Mouse (Mus musculus): ENCODE measurements around the gene Gm13287. TPM values are rescaled to one million over a fixed set of nuclear protein-coding genes. Genes with fewer than 3 reads are reported as not detected.
A peak's percentile ranks its signal among the peaks of the same experiment; 100 is the strongest.
"Not testable (repeated sequence)": the region's sequence is repeated elsewhere in the genome, so short reads cannot be mapped to it uniquely, and the experiment has no call there.

Gm13287 gene
- total RNA-seq, 1 experiment from 2014 or later: not detected

DNA sequence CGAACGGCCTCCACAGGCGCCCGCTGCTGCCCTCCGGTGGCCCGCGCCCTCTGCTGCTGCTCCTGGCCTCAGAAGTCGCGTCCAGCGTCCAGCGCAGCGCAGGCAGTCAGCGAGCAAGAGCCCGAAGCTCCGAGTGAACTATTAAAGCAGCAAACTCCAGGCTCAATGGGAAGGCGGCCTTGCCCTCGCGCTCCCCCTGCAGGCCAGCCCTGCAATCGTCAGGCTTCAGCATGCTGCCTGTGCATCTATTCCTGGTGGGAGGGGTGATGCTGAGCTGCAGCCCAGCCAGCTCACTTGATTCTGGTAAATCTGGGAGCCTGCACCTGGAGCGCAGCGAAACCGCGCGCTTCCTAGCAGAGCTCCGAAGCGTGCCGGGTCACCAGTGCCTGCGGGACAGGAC, 14.7 kb upstream of the Gm13287 start, which contains the start of gene Gm13277:
Gene Gm13277 (plus strand): TSS at position 231 of the 400 bp plus-strand sequence.
- ATAC-seq (replicated peaks in 1 of 2; ENCODE audit: insufficient read depth in 1 of 2, low FRiP score in 2 of 2, low TSS enrichment in 1 of 2, low read depth in 1 of 2, poor library complexity in 2 of 2, severe bottlenecking in 2 of 2): not testable (repeated sequence)

DNA sequence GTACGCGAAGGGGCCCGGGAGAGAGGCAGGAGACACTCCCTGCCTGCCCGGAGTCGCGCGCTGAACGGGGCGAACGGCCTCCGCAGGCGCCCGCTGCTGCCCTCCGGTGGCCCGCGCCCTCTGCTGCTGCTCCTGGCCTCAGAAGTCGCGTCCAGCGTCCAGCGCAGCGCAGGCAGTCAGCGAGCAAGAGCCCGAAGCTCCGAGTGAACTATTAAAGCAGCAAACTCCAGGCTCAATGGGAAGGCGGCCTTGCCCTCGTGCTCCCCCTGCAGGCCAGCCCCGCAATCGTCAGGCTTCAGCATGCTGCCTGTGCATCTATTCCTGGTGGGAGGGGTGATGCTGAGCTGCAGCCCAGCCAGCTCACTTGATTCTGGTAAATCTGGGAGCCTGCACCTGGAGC, 11.8 kb upstream of the Gm13287 start, which contains the start of gene Gm13278:
Gene Gm13278 (plus strand): TSS at position 301 of the 400 bp plus-strand sequence.
- not testable (repeated sequence) for ATAC-seq (replicated peaks in 1 of 2; ENCODE audit: insufficient read depth in 1 of 2, low FRiP score in 2 of 2, low TSS enrichment in 1 of 2, low read depth in 1 of 2, poor library complexity in 2 of 2, severe bottlenecking in 2 of 2)

DNA sequence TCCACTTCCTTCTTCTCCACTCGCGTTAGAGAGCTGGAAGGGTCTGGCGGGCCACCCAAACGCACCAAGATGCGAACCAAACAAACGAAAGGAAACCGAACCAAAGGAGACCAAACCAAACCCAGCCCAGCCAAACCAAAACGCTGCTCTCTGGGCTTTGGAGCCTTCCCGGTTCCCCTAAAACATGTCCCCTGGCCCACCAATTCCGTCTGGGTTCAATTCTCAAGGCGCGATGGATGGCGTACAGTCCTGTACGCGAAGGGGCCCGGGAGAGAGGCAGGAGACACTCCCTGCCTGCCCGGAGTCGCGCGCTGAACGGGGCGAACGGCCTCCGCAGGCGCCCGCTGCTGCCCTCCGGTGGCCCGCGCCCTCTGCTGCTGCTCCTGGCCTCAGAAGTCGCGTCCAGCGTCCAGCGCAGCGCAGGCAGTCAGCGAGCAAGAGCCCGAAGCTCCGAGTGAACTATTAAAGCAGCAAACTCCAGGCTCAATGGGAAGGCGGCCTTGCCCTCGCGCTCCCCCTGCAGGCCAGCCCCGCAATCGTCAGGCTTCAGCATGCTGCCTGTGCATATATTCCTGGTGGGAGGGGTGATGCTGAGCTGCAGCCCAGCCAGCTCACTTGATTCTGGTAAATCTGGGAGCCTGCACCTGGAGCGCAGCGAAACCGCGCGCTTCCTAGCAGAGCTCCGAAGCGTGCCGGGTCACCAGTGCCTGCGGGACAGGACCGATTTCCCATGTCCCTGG, 8.9 kb upstream of the Gm13287 start, which contains the start of gene Gm13275:
Gene Gm13275 (plus strand): TSS at position 552 of the 740 bp plus-strand sequence.
- not testable (repeated sequence) for ATAC-seq (replicated peaks in 1 of 2; ENCODE audit: insufficient read depth in 1 of 2, low FRiP score in 2 of 2, low TSS enrichment in 1 of 2, low read depth in 1 of 2, poor library complexity in 2 of 2, severe bottlenecking in 2 of 2)

DNA sequence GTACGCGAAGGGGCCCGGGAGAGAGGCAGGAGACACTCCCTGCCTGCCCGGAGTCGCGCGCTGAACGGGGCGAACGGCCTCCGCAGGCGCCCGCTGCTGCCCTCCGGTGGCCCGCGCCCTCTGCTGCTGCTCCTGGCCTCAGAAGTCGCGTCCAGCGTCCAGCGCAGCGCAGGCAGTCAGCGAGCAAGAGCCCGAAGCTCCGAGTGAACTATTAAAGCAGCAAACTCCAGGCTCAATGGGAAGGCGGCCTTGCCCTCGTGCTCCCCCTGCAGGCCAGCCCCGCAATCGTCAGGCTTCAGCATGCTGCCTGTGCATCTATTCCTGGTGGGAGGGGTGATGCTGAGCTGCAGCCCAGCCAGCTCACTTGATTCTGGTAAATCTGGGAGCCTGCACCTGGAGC, 6.0 kb upstream of the Gm13287 start, which contains the start of gene Gm13279:
Gene Gm13279 (plus strand): TSS at position 301 of the 400 bp plus-strand sequence.
- ATAC-seq (replicated peaks in 1 of 2; ENCODE audit: insufficient read depth in 1 of 2, low FRiP score in 2 of 2, low TSS enrichment in 1 of 2, low read depth in 1 of 2, poor library complexity in 2 of 2, severe bottlenecking in 2 of 2): not testable (repeated sequence)

DNA sequence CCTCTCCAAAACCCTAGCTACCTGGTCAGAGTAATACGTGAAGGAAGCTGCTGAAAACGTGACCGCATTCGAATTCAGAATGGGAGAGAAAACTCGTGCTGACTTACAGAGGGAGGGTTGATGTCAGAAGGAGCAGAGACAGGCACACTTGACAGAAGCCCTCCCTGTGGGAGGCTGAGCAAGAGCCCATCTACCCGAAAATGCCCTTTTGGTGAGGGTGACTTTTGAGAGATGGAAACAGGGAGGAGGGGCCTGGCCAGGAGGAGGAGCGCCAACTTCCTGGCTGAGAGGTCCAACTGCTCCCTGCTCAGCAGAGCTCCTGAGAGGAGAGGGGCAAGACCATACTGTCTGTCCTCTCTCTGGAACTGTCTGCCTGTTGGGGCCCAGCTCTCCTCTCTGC, 3.7 kb upstream of the Gm13287 start, which contains the start of gene Gm13285:
Gene Gm13285 (plus strand): TSS at position 301 of the 400 bp plus-strand sequence.
- not testable (repeated sequence) for ATAC-seq (replicated peaks in 1 of 2; ENCODE audit: insufficient read depth in 1 of 2, low FRiP score in 2 of 2, low TSS enrichment in 1 of 2, low read depth in 1 of 2, poor library complexity in 2 of 2, severe bottlenecking in 2 of 2)

DNA sequence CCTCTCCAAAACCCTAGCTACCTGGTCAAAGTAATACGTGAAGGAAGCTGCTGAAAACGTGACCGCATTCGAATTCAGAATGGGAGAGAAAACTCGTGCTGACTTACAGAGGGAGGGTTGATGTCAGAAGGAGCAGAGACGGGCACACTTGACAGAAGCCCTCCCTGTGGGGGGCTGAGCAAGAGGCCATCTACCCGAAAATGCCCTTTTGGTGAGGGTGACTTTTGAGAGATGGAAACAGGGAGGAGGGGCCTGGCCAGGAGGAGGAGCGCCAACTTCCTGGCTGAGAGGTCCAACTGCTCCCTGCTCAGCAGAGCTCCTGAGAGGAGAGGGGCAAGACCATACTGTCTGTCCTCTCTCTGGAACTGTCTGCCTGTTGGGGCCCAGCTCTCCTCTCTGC, 2.2 kb downstream of the Gm13287 start, which contains the start of gene Gm13288:
Gene Gm13288 (plus strand): TSS at position 301 of the 400 bp plus-strand sequence.
- ATAC-seq (replicated peaks in 1 of 2; ENCODE audit: insufficient read depth in 1 of 2, low FRiP score in 2 of 2, low TSS enrichment in 1 of 2, low read depth in 1 of 2, poor library complexity in 2 of 2, severe bottlenecking in 2 of 2): not testable (repeated sequence)

DNA sequence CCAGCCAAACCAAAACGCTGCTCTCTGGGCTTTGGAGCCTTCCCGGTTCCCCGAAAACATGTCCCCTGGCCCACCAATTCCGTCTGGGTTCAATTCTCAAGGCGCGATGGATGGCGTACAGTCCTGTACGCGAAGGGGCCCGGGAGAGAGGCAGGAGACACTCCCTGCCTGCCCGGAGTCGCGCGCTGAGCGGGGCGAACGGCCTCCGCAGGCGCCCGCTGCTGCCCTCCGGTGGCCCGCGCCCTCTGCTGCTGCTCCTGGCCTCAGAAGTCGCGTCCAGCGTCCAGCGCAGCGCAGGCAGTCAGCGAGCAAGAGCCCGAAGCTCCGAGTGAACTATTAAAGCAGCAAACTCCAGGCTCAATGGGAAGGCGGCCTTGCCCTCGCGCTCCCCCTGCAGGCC, 2.7 kb downstream of the Gm13287 start:
- not testable (repeated sequence) for ATAC-seq (replicated peaks in 1 of 2; ENCODE audit: insufficient read depth in 1 of 2, low FRiP score in 2 of 2, low TSS enrichment in 1 of 2, low read depth in 1 of 2, poor library complexity in 2 of 2, severe bottlenecking in 2 of 2)

DNA sequence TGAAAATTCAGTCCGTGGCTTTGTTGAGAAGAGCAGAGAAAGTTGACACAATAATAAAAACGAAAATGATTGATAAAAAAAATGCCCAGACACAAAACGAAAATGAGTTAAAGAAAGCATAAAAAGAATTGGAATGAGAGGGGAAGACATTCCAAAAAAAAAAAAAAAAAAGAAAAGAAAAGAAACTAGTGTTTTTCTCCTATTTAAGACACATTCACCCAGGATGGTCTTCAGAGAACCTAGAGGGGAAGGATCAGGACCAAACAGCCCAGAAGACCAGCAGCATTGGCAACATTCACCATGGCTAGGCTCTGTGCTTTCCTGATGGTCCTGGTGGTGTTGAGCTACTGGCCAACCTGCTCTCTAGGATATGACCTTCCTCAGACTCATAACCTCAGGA, 12.9 kb downstream of the Gm13287 start, which contains the start of gene Ifna7:
Gene Ifna7 (plus strand): TSS at position 301 of the 400 bp plus-strand sequence.
- no peak for ATAC-seq (replicated peaks in 1 of 2; ENCODE audit: insufficient read depth in 1 of 2, low FRiP score in 2 of 2, low TSS enrichment in 1 of 2, low read depth in 1 of 2, poor library complexity in 2 of 2, severe bottlenecking in 2 of 2)

DNA sequence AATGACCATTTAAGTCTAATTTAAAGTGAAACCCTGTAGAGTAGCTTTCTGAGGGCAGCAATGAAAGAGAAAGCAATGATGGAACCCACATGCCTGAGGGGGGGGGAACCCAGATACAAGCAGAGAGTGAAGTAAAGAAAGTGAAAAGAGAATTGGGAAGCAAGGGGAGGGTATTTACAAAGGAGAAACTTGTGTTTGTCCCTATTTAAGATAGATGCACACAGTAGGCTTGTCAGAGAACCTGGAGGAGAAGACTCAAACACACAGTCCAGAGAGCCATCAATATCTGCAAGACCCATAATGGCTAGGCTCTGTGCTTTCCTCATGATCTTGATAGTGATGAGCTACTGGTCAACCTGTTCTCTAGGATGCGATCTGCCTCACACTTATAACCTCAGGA, 16.6 kb downstream of the Gm13287 start, which contains the start of gene Ifna11:
Gene Ifna11 (plus strand): TSS at position 301 of the 400 bp plus-strand sequence.
- no peak for ATAC-seq (replicated peaks in 1 of 2; ENCODE audit: insufficient read depth in 1 of 2, low FRiP score in 2 of 2, low TSS enrichment in 1 of 2, low read depth in 1 of 2, poor library complexity in 2 of 2, severe bottlenecking in 2 of 2)

DNA sequence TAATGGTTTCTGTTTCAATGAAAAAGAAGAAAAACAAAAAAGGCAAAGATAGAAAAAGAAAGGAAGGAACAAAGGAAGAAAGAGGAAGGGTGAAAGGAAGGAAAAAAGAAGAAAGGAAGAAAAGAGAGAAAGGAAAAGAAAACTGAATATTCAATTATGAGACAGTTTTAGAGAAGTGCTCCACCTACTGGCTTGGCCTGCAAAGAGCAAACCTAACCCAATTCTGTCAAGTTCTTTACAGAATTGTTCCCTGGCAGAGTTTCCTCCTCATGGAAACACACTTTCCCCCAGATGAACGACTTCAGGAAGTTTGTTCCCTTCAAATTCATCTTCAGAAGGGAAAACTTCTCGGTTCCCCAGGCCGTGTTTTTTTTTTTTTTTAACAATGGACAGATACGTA, 19.9 kb downstream of the Gm13287 start:
- peak in 1 of 2 experiments; percentile 62; a peak in 1 of 4 replicates for ATAC-seq (replicated peaks in 1 of 2; ENCODE audit: insufficient read depth in 1 of 2, low FRiP score in 2 of 2, low TSS enrichment in 1 of 2, low read depth in 1 of 2, poor library complexity in 2 of 2, severe bottlenecking in 2 of 2)

DNA sequence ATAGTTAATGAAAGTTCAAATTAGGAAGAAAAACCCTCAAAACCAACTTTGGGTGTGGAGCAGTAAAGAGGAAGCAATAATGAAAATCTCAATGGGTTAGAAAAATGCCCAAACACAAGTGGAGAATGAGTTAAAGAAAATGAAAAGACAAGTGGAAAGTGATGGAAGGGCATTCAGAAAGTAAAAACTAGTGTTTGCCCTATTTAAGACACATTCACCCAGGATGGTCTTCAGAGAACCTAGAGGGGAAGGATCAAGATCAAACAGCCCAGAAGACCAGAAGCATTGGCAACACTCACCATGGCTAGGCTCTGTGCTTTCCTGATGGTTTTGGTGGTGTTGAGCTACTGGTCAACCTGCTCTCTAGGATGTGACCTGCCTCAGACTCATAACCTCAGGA, 24.1 kb downstream of the Gm13287 start, which contains the start of gene Ifna6:
Gene Ifna6 (plus strand): TSS at position 301 of the 400 bp plus-strand sequence.
- ATAC-seq (replicated peaks in 1 of 2; ENCODE audit: insufficient read depth in 1 of 2, low FRiP score in 2 of 2, low TSS enrichment in 1 of 2, low read depth in 1 of 2, poor library complexity in 2 of 2, severe bottlenecking in 2 of 2): not testable (repeated sequence)

DNA sequence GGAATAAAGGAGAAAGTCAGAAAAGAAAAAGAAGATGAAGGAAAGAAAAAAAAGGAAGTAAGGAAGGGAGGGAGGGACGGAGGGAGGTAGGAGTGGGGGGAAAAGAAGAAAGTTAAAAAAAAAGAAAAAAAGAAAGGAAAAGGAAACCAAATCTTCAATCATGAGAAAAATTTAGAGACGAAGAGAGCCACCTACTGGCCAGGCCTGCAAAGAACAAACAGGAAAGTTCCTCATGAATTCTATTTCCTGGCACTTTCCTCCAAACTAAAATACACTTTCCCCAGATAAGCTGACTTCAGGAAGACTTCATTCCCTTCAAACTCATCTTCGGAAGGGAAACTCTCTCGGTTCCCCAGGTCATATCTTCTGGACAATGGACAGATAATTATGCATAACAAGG, 27.5 kb downstream of the Gm13287 start:
- no peak for ATAC-seq (replicated peaks in 1 of 2; ENCODE audit: insufficient read depth in 1 of 2, low FRiP score in 2 of 2, low TSS enrichment in 1 of 2, low read depth in 1 of 2, poor library complexity in 2 of 2, severe bottlenecking in 2 of 2)

DNA sequence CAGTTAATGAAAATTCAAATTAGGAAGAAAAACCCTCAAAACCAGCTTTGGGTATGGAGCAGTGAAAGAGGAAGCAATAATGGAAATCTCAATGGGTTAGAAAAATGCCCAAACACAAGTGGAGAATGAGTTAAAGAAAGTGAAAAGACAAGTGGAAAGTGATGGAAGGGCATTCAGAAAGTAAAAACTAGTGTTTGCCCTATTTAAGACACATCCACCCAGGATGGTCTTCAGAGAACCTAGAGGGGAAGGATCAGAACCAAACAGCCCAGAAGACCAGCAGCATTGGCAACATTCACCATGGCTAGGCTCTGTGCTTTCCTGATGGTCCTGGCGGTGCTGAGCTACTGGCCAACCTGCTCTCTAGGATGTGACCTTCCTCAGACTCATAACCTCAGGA, 32.2 kb downstream of the Gm13287 start, which contains the start of gene Ifna5:
Gene Ifna5 (plus strand): TSS at position 301 of the 400 bp plus-strand sequence.
- ATAC-seq (replicated peaks in 1 of 2; ENCODE audit: insufficient read depth in 1 of 2, low FRiP score in 2 of 2, low TSS enrichment in 1 of 2, low read depth in 1 of 2, poor library complexity in 2 of 2, severe bottlenecking in 2 of 2): not testable (repeated sequence)

DNA sequence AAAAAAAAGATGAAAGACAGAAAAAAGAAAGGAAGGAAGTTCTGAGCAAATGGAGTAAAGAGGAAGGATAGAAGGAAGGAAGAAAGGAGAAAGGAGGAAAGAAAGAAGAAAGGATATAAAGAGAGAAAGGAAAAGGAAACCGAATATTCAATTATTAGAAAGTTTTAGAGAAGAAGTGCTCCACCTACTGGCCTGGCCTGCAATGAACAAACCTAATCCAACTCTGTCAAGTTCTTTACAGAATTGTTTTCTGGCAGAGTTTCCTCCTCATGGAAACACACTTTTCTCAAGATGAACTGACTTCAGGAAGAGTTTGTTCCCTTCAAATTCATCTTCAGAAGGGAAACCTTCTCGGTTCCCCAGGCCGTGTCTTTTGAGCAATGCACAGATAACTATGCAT, 35.8 kb downstream of the Gm13287 start:
- ATAC-seq (replicated peaks in 1 of 2; ENCODE audit: insufficient read depth in 1 of 2, low FRiP score in 2 of 2, low TSS enrichment in 1 of 2, low read depth in 1 of 2, poor library complexity in 2 of 2, severe bottlenecking in 2 of 2): no peak

DNA sequence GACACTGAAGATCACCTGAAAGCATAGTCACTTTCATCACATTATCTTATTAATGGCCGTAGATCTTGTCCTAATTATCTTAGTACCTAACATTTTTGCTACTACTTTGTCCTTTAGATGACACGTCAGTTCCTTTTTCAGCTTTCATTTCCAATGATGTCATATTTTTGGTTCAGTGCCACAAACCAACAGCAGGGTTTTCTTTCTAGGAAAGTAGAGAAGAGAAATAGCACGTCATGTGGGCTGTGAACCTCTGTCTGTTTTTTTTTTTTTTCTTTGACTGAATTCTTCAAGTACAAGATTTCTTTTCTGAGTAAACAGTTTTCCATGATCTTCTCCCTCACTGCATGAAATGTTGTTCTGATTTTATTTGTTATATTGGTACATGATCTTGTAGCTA, 37.0 kb downstream of the Gm13287 start:
- no peak for ATAC-seq (replicated peaks in 1 of 2; ENCODE audit: insufficient read depth in 1 of 2, low FRiP score in 2 of 2, low TSS enrichment in 1 of 2, low read depth in 1 of 2, poor library complexity in 2 of 2, severe bottlenecking in 2 of 2)

DNA sequence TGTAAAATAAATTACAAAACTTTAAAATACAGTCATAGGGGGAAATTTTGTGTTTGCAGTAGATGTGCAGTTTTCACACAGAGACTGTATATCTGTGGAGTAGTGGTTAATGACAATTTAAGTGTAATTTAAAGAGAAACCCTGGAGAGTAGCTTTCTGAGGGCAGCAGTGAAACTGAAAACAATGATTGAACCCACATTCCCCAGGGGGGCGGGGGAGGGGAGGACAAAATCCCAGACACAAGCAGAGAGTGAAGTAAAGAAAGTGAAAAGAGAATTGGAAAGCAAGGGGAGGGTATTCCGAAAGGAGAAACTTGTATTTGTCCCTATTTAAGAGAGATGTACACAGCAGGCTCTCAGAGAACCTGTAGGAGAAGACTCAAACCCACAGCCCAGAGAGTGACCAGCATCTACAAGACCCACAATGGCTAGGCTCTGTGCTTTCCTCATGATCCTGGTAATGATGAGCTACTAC, 38.4 kb downstream of the Gm13287 start, which contains the start of gene Ifna4:
Gene Ifna4 (plus strand): TSS at position 424 of the 474 bp plus-strand sequence.
- no peak for ATAC-seq (replicated peaks in 1 of 2; ENCODE audit: insufficient read depth in 1 of 2, low FRiP score in 2 of 2, low TSS enrichment in 1 of 2, low read depth in 1 of 2, poor library complexity in 2 of 2, severe bottlenecking in 2 of 2)

DNA sequence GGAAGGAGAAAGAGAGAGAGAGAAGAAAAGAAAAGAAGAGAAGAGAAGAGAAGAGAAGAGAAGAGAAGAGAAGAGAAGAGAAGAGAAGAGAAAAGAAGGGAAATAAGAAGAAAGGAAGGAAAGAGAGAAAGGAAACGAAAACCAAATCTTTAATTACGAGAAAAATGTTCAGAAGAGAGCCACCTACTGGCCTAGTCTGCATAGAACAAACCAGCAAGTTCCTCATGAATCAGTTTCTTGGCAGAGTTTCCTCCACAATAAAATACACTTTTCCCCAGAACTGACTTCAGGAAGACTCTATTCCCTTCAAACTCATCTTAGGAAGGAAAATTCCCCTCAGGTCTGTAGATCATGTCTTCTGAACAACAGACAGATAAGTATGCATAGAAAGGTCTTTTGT, 42.3 kb downstream of the Gm13287 start:
- ATAC-seq (replicated peaks in 1 of 2; ENCODE audit: insufficient read depth in 1 of 2, low FRiP score in 2 of 2, low TSS enrichment in 1 of 2, low read depth in 1 of 2, poor library complexity in 2 of 2, severe bottlenecking in 2 of 2): no peak

DNA sequence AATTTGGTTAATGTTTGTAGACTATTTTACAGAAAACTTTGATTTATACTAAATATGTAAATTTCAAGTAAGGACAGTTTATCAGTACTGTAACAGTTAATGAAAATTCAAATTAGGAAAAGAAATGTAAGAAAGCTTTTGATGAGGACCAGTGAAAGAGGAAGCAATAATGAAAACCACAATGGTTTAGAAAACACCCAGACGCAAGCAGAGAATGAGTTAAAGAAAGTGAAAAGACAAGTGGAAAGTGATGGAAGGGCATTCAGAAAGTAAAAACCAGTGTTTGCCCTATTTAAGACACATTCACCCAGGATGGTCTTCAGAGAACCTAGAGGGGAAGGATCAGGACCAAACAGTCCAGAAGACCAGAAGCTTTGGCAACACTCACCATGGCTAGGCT, 46.6 kb downstream of the Gm13287 start, which contains the start of gene Ifna1:
Gene Ifna1 (plus strand): TSS at position 390 of the 400 bp plus-strand sequence.
- ATAC-seq (replicated peaks in 1 of 2; ENCODE audit: insufficient read depth in 1 of 2, low FRiP score in 2 of 2, low TSS enrichment in 1 of 2, low read depth in 1 of 2, poor library complexity in 2 of 2, severe bottlenecking in 2 of 2): peak in 1 of 2 experiments; percentile 46; a peak in 1 of 4 replicates

Data from hematopoietic stem cell, adult 5-6 weeks (primary cell).